Mouse (Mus musculus) hindbrain, postnatal 0 days (tissue): ENCODE data around the gene Igfbp1. TPM values are rescaled to one million over a fixed set of nuclear protein-coding genes. Genes with fewer than 3 reads are reported as not detected.

Experiments
- ATAC-seq: fragments of 200-750 bp; cut with Nextera tagmentation; 2 replicates; pipeline ENCODE4 v1.8.0; 2017; ENCODE audit warnings: mild to moderate bottlenecking, moderate TSS enrichment, moderate library complexity
- DNase-seq: peaks from one replicate; pipeline ENCODE4 v3.0.0-alpha.2; 2015; ENCODE audit warnings: low spot score
- H3K27ac ChIP-seq: fragments of 300-500 bp; sonication (generic); 2 replicates; pipeline ENCODE4 v1.5.1; 2014; ENCODE audit warnings: mild to moderate bottlenecking
- H3K27me3 ChIP-seq: fragments of 300-500 bp; sonication (generic); 2 replicates; pipeline ENCODE4 v1.6.1; 2014; ENCODE audit warnings: low read length, mixed read lengths; ENCODE audit not compliant: insufficient read depth
- H3K36me3 ChIP-seq: fragments of 300-500 bp; sonication (generic); 2 replicates; pipeline ENCODE4 v1.6.1; 2014; ENCODE audit warnings: low read length, mixed read lengths; ENCODE audit not compliant: insufficient read depth
- H3K4me1 ChIP-seq: fragments of 300-500 bp; sonication (generic); 2 replicates; pipeline ENCODE4 v1.6.1; 2014; ENCODE audit warnings: antibody characterized with exemption, low read length, mixed read lengths; ENCODE audit not compliant: insufficient read depth
- H3K4me2 ChIP-seq: fragments of 300-500 bp; sonication (generic); 2 replicates; pipeline ENCODE4 v1.6.1; 2014; ENCODE audit warnings: low read depth, mild to moderate bottlenecking, low read length, moderate library complexity, mixed read lengths
- H3K4me3 ChIP-seq: fragments of 300-500 bp; sonication (generic); 2 replicates; pipeline ENCODE4 v1.5.1; 2014; ENCODE audit warnings: low read length
- H3K9ac ChIP-seq: fragments of 300-500 bp; sonication (generic); replicated peaks from 2 replicates; pipeline ENCODE4 v1.6.1; 2014; ENCODE audit warnings: mild to moderate bottlenecking, low read length, moderate library complexity, mixed read lengths
- H3K9me3 ChIP-seq: fragments of 300-500 bp; sonication (generic); 2 replicates; pipeline ENCODE4 v1.6.1; 2016; ENCODE audit warnings: low read length, mixed read lengths
- CTCF ChIP-seq: IDR thresholded peaks from 2 replicates; pipeline ENCODE4 v1.5.1; 2016; ENCODE audit warnings: antibody characterized with exemption, control low read depth, low read depth
- WGBS: fragments of 180-500 bp; shearing (Covaris S2); extraction: QIAGEN DNeasy Blood & Tissue Kit; methylation state at CpG from one replicate; pipeline ENCODE4 v1.1.7; 2014; 5-methylcytosine and 5-hydroxymethylcytosine counted together
- polyA plus RNA-seq: library from polyadenylated mRNA; unstranded; fragments of >200 nt; fragmentation: Nextera tagmentation; extraction: Ambion mirVana; gene quantifications from 2 replicates; pipeline ENCODE4 v1.2.1, GENCODE M21; 2015
- total RNA-seq: library from RNA; depleted of rRNA; stranded (reverse); fragments of >200 nt; gene quantifications from 2 replicates; pipeline ENCODE4 v1.2.3, GENCODE M21; 2014

Gene Igfbp1
- total and polyA plus RNA-seq, 2 experiments from 2014 or later: not detected

GRCm38 (mm10) chr11:7173664-7174063 is 23.9 kb upstream of the Igfbp1 start:
- WGBS: 85% methylated on average over 6 of the region's 6 CpGs
- H3K36me3 ChIP-seq: peaks cover 13% of the 10 kb centered on the region; the same call in 1 of the 2 replicates
- no peaks in the 10 kb centered on the region for H3K27me3 ChIP-seq
- no peak for ATAC-seq
- H3K27ac ChIP-seq: no peak overlapping the region
- no peak for TF ChIP-seq CTCF
- H3K4me3 ChIP-seq: no peak overlapping the region
- no peak overlapping the region for H3K4me2 ChIP-seq
- no peaks in the 10 kb centered on the region for H3K9me3 ChIP-seq
- H3K9ac ChIP-seq: no peak overlapping the region
- H3K4me1 ChIP-seq: no peaks in the 10 kb centered on the region
- DNase-seq: no peak

DNA sequence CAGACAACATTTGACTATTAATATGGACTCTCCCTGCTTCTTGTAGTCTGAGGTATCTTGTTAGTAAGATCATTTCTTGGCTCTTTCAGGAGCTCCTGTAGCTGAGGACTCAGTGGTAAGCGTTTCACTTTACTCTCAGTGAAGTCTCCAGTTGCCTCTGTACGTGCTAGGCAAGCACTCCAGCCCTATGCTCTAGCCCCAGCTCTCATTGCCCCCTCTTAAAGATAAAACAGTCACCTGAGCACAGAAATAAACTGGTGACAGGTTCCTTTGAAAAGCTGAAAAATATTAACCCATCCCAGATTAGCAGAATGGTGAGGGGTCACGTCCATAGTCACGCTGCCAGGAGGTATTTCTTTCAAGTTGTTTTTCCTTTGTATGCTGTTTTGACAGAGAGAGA is 18.9 kb upstream of the Igfbp1 start:
- Histone ChIP-seq H3K27me3 (no peaks in the 10 kb centered on the region), H3K4me3 (no peak overlapping the region), H3K4me2 (no peak overlapping the region), H3K9me3 (no peaks in the 10 kb centered on the region), H3K27ac (no peak overlapping the region), H3K9ac (no peak overlapping the region), H3K4me1 (no peaks in the 10 kb centered on the region), H3K36me3 (no peaks in the 10 kb centered on the region)
- DNase-seq: no peak
- no peak for TF ChIP-seq CTCF
- ATAC-seq: no peak
- WGBS: 81% methylated on average over 4 of the region's 4 CpGs

GRCm38 (mm10) chr11:7179276-7179675 is 18.3 kb upstream of the Igfbp1 start:
- H3K4me1 ChIP-seq: no peaks in the 10 kb centered on the region
- H3K4me2 ChIP-seq: no peak overlapping the region
- H3K36me3 ChIP-seq: no peaks in the 10 kb centered on the region
- no peak for ATAC-seq
- H3K27me3 ChIP-seq: no peaks in the 10 kb centered on the region
- DNase-seq: no peak
- no peaks in the 10 kb centered on the region for H3K9me3 ChIP-seq
- TF ChIP-seq CTCF: no peak
- no peak overlapping the region for H3K9ac ChIP-seq
- no peak overlapping the region for H3K27ac ChIP-seq
- WGBS: 84% methylated on average over 2 of the region's 2 CpGs
- no peak overlapping the region for H3K4me3 ChIP-seq

DNA sequence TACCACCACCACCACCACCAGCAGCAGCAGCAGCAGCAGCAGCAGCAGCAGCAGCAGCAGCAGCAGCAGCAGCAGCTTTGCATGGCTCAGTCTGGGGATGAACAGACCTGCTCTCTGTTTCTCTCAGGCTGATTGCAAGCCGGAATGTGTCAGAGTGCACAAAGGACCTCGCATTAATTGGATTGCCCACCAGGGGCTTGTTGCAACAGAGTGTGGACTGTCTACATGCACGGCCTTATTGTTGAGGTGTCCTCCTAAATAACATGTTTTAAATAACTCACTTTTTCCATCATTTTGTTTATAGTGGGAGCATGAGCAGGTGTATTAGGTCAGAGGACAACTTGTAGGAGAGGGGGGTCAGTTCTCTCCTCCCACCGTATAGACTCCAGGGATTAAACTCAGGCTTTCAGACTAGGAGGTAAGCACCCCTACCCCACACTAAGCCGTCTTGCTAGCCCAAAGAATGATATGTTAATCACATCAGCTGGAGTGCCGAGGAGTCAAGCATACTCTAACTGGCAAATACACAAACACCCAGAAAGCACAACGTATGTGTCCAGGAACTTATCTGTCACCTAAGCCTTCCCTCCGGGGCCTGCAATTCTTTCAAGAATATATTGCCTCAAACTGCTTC is 15.1 kb upstream of the Igfbp1 start:
- H3K9ac ChIP-seq: no peak overlapping the region
- H3K27ac ChIP-seq: no peak overlapping the region
- no peaks in the 10 kb centered on the region for H3K36me3 ChIP-seq
- TF ChIP-seq CTCF: peak; percentile 19
- no peaks in the 10 kb centered on the region for H3K9me3 ChIP-seq
- WGBS: 24% methylated on average over 8 of the region's 8 CpGs
- DNase-seq (peak; percentile 26), ATAC-seq (peak; percentile 73)
- no peak overlapping the region for H3K4me2 ChIP-seq
- no peak overlapping the region for H3K4me3 ChIP-seq
- H3K4me1 ChIP-seq: no peaks in the 10 kb centered on the region
- H3K27me3 ChIP-seq: no peaks in the 10 kb centered on the region

GRCm38 (mm10) chr11:7184420-7184819 is 13.2 kb upstream of the Igfbp1 start:
- DNase-seq (no peak), ATAC-seq (no peak)
- no peaks in the 10 kb centered on the region for H3K9me3 ChIP-seq
- WGBS: 41% methylated on average over 1 of the region's 1 CpGs
- H3K27me3 ChIP-seq: no peaks in the 10 kb centered on the region
- H3K4me1 ChIP-seq: no peaks in the 10 kb centered on the region
- no peak overlapping the region for H3K4me3 ChIP-seq
- H3K9ac ChIP-seq: no peak overlapping the region
- no peak overlapping the region for H3K27ac ChIP-seq
- no peak for TF ChIP-seq CTCF
- no peak overlapping the region for H3K4me2 ChIP-seq
- no peaks in the 10 kb centered on the region for H3K36me3 ChIP-seq

- no peak for TF ChIP-seq CTCF
- WGBS: 74% methylated on average over 8 of the region's 8 CpGs
- DNase-seq: no peak
- no peaks in the 10 kb centered on the region for H3K36me3 ChIP-seq
- no peak overlapping the region for H3K9ac ChIP-seq
- H3K27ac ChIP-seq: no peak overlapping the region
- no peak overlapping the region for H3K4me2 ChIP-seq
- no peaks in the 10 kb centered on the region for H3K9me3 ChIP-seq
- no peaks in the 10 kb centered on the region for H3K4me1 ChIP-seq
- no peak for ATAC-seq
- no peak overlapping the region for H3K4me3 ChIP-seq
- H3K27me3 ChIP-seq: no peaks in the 10 kb centered on the region
Observed at GRCm38 (mm10) chr11:7187472-7187871, 10.1 kb upstream of the Igfbp1 start.

GRCm38 (mm10) chr11:7188469-7188868 is 9.1 kb upstream of the Igfbp1 start, which contains the start of gene Gm11985:
Gene Gm11985, minus strand, starts transcription at chr11:7188569.
- Histone ChIP-seq H3K4me3 (no peak within 1 kb of the TSS), H3K4me2 (no peak within 1 kb of the TSS)
- ATAC-seq: no peak

More at GRCm38 (mm10) chr11:7188469-7188868, 9.1 kb upstream of the Igfbp1 start, which contains the start of gene Gm11985:
- 92% methylated on average over 13 of the region's 13 CpGs for WGBS
- no peak for DNase-seq
- Histone ChIP-seq H3K9me3 (no peaks in the 10 kb centered on the region), H3K36me3 (no peaks in the 10 kb centered on the region), H3K9ac (no peak within 1 kb of the TSS), H3K4me1 (no peaks in the 10 kb centered on the region), H3K27ac (no peak within 1 kb of the TSS), H3K27me3 (no peaks in the 10 kb centered on the region)
- TF ChIP-seq CTCF: no peak
